Mouse (Mus musculus) cerebellum, adult 8-10 months (tissue): ENCODE measurements at regions not wholly inside any gene's neighbourhood (a gene's known extent, or its start where the extent isn't known, plus 50 kb on each side); places are given as distances from the start of the nearest gene placed in this dataset.

Experiments used
- DNase-seq: peaks from one replicate; pipeline ENCODE4 v3.0.0; 2022

GRCm38 (mm10) chr5:74943737-74944403, 100.7 kb downstream of the Chic2 start:
- peak; percentile 68 for DNase-seq

GRCm38 (mm10) chr5:74941426-74941825, 103.1 kb downstream of the Chic2 start:
- no peak for DNase-seq

- DNase-seq, result no peak
These were observed 107.1 kb downstream of the Chic2 start for GRCm38 (mm10) chr5:74937416-74937940.

DNA sequence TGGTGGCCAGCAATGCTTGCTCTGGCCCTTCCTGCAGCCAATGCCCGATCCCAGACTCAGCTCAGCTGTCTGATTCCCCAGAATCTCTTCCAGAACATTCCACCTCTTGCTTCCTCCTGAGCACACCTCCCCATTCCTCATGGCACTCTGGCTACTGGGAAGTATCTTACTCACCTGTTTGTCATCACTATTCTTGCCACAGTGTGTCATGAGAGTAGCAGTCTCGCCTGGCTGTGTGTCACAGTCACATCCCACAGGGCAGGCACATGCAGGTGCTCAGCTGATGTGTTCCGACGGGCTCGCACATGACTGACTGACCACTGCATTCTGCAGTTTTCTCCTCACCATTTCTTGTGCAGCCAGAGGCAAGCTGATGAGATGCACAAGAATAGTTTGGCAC, 108.5 kb downstream of the Chic2 start:
- DNase-seq, result no peak

- DNase-seq, result no peak
These were observed 108.9 kb downstream of the Chic2 start for GRCm38 (mm10) chr5:74935676-74936075.

GRCm38 (mm10) chr5:74933276-74933675, 111.3 kb downstream of the Chic2 start:
- DNase-seq, result no peak

DNA sequence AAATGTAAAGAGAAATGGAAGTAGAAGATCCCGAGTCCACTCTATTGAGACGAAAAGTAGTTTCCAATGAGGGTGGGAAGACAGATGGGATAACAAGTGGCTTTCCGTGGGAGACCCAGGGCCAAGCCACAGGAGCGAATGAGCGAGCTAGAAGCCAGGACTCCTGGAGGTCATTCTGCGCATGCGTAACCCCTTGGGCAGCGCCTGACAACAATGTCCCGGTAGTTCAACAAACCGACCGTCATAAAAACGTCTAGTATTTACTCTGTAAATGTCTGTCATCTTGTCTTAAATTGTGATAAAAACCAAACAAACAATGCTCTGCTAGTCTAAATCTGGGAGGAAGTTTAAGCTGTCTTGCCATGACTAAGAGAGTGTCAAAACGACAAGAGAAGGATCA, 112.4 kb downstream of the Chic2 start:
- DNase-seq, result no peak

GRCm38 (mm10) chr5:74931765-74932164, 112.8 kb downstream of the Chic2 start:
- DNase-seq, result no peak

GRCm38 (mm10) chr5:74927543-74927942, 117.0 kb downstream of the Chic2 start:
- DNase-seq, result no peak

DNA sequence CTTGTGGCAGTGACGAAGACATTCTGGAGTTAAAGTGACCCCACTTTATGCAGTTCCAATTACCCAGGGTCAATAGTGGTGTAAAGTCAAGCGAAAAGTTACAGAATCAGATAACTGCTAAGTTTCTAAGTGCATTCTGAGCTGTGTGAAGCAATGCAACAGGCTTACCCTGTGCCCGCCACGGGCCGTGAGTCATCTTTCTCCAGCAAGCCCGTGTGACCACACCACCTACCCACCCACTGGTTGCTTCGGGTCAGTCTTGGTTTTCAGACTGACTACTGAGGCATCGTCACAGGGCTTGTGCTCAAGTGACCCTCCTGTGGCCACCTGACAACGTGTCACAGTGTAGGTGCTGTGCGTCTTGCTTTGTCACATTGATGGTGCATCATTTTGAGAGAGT, 118.8 kb downstream of the Chic2 start:
- DNase-seq, result no peak

DNA sequence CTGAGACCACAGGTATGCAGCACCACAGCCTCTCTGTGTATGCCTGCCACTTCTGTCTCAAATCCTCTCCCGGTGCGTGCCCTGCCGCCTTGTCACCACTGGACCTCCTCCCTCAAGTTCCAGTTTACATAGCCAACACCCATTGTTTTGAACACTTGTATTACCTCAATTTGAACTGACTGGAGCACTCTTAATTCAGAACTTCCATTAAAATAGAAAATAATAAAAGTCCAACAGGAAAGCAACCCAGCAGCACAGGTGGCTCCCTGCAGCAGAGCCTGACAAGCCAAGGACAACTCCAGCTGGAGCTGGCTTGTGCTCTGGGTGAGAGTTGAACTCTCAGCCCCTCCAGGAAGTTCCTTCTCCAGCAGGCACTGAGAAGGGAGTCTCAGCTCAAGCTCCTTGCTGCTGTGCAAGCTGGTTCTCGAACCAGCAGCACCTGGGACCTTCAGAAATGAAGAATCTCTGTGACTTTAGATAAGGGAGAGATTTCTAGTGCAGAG, 120.5 kb downstream of the Chic2 start:
- no peak for DNase-seq

GRCm38 (mm10) chr5:74923337-74923736, 121.2 kb downstream of the Chic2 start:
- no peak for DNase-seq

GRCm38 (mm10) chr5:74922881-74923280, 121.7 kb downstream of the Chic2 start:
- DNase-seq, result no peak

- DNase-seq, result no peak
These were observed 123.6 kb downstream of the Chic2 start for GRCm38 (mm10) chr5:74920939-74921338.

DNA sequence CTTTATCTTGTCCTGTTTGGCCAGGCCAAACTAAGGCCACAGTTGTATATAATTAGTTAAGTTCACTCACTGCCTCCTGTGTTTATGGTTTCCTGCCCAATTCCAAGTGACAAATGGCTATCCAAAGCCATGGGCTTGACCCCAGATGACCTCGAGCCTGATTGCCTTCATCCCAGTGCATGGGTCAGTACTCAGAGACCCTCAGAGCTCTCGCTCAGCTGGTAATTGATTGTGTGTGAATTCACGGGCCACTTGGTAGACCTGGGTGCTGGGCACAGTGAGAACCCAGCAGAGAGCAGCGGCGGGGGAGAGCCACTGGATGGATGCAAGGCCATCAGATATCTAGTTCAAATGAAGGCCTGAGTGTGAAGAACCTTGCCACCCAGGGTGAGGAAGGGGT, 124.1 kb downstream of the Chic2 start:
- no peak for DNase-seq

GRCm38 (mm10) chr5:74905504-74906061, 139.0 kb downstream of the Chic2 start:
- DNase-seq, result no peak

DNA sequence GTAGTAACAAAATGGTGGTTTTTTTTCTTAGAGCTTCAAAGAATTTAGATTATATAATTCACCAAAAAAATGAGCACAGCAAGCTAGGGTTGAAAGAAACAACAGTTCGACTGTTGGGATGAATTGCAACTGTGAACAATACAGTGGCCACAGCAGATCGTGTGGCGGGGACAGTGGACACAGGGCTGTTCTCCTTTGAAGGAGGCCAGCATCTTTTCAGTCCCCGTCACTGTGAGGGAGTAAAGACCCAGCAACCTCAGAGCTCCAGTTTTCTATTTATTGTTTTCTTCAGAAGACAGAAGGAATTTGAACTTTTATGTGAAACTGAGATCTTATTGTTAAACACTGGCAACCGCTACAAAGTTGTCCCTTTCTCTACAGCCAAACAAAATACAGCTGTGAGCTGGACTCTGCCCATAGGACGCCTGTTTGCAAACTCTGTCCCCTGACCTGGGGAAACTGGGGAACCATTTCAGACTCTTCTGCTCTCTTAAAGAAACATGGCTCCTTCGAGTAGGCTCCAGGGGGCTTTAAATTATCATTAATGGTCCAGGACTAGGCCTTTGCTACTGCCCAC, 139.6 kb downstream of the Chic2 start:
- no peak for DNase-seq

DNA sequence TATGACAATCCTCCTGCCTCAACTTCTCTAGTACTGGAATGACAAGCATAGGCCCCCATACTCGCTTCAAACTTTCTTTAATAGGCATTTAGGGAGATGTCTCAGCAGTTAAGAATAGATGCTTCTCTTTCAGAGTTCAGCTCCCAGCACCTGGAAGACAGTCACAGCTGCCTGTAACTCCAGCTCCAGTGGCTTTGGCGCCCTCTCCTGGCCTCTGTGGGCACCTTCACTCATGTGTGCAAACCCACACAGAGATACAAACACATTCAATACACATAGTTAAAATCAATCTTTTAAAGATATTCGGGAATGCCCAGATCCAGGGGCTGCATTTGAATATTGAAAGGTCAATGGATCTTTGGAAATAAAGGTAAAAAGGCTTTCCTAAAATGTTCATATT, 140.2 kb downstream of the Chic2 start:
- DNase-seq, result no peak

DNA sequence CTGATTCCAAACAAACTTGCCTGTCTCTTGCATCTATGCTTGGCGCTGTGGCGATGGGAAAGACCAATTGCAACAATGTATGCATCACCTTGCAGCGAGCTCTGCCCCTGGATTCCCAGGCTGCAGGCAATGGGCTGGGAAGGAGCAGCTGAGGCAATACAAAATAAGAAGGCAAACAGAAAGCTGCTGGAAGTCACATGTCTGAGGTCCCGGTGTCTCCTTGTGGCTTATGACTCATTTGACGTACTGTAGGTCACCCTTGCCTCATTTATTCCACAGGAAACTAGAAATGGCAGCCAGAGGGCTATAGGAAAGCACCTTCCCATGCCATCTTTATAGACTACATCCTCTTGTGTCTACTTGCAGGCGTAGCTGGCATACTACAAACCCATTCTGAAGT, 140.9 kb downstream of the Chic2 start:
- DNase-seq, result no peak

DNA sequence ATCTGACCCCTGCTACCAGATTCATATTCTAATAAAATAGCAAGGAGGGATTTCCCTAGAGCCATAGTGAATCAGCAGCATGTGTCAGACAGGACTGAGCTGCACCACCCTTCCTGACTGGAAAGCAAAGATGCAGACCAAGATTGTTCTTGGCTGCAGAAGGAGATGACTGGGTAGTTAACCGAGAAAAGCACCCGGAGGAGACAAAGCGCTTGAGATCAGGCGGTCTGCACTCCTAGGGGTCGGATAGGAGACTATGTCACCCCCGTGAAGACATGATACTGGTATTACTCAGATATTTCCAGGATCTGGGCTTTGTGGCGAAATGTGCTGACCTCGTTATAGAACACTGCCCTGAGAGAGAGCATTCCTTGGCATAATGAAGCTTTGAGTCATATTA, 147.4 kb downstream of the Chic2 start:
- no peak for DNase-seq

- DNase-seq, result no peak
These were observed 151.3 kb downstream of the Chic2 start for GRCm38 (mm10) chr5:74893276-74893675.

DNA sequence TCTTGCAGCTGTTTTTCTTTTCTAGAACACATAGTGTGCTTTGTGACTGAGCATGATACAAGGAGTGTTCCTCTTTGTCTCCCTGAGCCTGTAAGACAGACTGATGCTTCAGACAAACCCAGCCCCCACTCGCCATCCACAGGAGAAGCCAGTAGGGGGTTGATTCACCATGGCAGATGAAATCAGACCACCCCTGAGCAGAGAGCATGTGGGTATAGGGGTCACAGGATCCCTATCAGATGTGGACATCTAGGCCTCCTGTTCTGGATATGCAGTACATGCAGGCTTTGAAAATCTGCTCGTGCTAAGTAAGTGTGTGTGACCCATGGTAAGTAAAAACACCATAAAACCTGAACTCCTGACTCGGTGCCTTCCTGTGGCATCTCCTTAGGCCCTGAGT, 153.0 kb downstream of the Chic2 start:
- DNase-seq, result no peak

GRCm38 (mm10) chr5:74888934-74889333, 155.6 kb downstream of the Chic2 start:
- no peak for DNase-seq

DNA sequence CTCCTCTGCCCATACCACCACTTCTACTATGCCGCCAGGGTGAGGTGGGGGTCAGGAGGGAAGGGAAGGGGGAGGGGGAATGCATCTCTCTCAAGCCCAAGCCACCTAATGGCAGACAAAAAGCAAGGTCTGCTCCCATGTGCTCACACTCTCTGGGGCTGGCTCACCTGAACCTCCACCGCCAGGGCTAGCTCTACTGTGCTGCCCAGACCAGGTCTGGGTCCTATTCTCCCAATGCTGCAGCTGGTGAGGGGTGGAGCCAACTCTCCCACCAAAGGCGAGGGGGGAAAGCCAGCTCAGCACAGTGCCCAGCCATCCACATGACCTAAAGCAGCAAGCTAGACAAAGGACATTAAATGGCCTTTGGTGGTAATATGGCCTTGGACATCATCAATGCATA, 158.6 kb downstream of the Chic2 start:
- DNase-seq, result no peak
